Mouse (Mus musculus) neural tube, embryonic 14.5 days (tissue): ENCODE measurements around the gene Ankrd34a. TPM values are rescaled to one million over a fixed set of nuclear protein-coding genes. Genes with fewer than 3 reads are reported as not detected.

Experiments
- ATAC-seq: fragments of 200-750 bp; cut with Nextera tagmentation; 2 replicates; pipeline ENCODE4 v1.8.0; 2017; ENCODE audit warnings: low read depth, mild to moderate bottlenecking, moderate TSS enrichment, moderate library complexity
- H3K27ac ChIP-seq: fragments of 300-500 bp; sonication (generic); 2 replicates; pipeline ENCODE4 v1.5.1; 2014; ENCODE audit warnings: low read depth, mild to moderate bottlenecking, control low read depth, low read length, moderate library complexity, mixed read lengths
- H3K27me3 ChIP-seq: fragments of 300-500 bp; sonication (generic); 2 replicates; pipeline ENCODE4 v1.6.1; 2014; ENCODE audit warnings: low read length; ENCODE audit not compliant: control insufficient read depth, insufficient read depth
- H3K36me3 ChIP-seq: fragments of 300-500 bp; sonication (generic); 2 replicates; pipeline ENCODE4 v1.6.1; 2014; ENCODE audit warnings: low read length, mixed read lengths; ENCODE audit not compliant: control insufficient read depth, insufficient read depth
- H3K4me1 ChIP-seq: fragments of 300-500 bp; sonication (generic); 2 replicates; pipeline ENCODE4 v1.6.1; 2014; ENCODE audit warnings: low read length; ENCODE audit not compliant: control insufficient read depth, insufficient read depth
- H3K4me2 ChIP-seq: fragments of 300-500 bp; sonication (generic); 2 replicates; pipeline ENCODE4 v1.6.1; 2014; ENCODE audit warnings: mild to moderate bottlenecking, low read depth, low read length, control low read depth
- H3K4me3 ChIP-seq: fragments of 300-500 bp; sonication (generic); 2 replicates; pipeline ENCODE4 v1.5.1; 2014; ENCODE audit warnings: low read depth, low read length, control low read depth, mixed read lengths
- H3K9ac ChIP-seq: fragments of 300-500 bp; sonication (generic); replicated peaks from 2 replicates; pipeline ENCODE4 v1.6.1; 2014; ENCODE audit warnings: low read depth, mild to moderate bottlenecking, control low read depth, low read length, mixed read lengths
- H3K9me3 ChIP-seq: fragments of 300-500 bp; sonication (generic); 2 replicates; pipeline ENCODE4 v1.6.1; 2016; ENCODE audit warnings: low read length; ENCODE audit not compliant: control insufficient read depth
- WGBS: fragments of 180-500 bp; shearing (Covaris S2); extraction: QIAGEN DNeasy Blood & Tissue Kit; methylation state at CpG from one replicate; pipeline ENCODE4 v1.1.7; 2014; 5-methylcytosine and 5-hydroxymethylcytosine counted together
- polyA plus RNA-seq: library from polyadenylated mRNA; unstranded; fragments of >200 nt; fragmentation: Nextera tagmentation; extraction: Ambion mirVana; gene quantifications from 2 replicates; pipeline ENCODE4 v1.2.1, GENCODE M21; 2014

The Ankrd34a gene
- polyA plus RNA-seq, 1 experiment from 2014 or later: 21.0 TPM

DNA sequence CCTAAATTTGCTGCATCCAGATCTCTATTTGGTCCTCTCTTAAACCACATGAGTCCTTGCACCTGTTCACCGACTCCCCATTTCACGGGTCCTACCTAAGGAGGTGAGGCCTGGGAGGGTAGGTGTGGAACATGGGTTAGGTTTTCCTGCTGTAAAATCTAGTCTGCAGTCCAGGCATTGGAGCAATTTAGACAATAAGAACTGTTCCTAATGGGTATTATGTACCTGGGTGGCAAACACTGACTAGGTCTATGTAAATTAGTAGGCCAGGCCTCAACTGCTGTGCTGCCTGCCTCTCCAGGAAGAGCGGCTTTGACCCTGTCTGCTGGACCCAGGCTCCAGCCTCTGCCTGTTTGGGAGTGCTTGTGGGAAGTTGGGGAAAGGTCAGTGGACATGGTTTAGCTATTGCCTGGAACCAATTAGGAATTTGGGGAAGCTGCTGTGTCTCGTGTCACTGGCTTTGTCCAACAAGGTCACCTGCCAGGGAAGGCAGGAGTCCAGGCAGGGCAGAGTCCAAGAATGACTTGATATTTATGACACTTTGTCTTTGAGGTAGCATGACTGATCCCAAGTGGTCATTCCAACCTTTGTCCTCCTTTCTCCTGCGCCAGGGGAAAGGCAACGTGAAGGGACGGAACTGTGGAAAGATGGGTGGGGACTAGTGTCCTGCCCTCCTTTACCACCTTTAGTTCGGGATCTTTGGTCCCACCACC is 21.0 kb upstream of the Ankrd34a start:
- no peak for ATAC-seq
- Histone ChIP-seq H3K36me3 (no peaks in the 10 kb centered on the region), H3K9me3 (no peaks in the 10 kb centered on the region), H3K4me3 (no peak overlapping the region), H3K9ac (no peak overlapping the region), H3K4me1 (peaks cover 13% of the 10 kb centered on the region), H3K4me2 (no peak overlapping the region), H3K27me3 (no peaks in the 10 kb centered on the region), H3K27ac (peak overlapping the region; percentile 74; the same call in 1 of the 2 replicates)
- WGBS: 69% methylated on average over 8 of the region's 8 CpGs

DNA sequence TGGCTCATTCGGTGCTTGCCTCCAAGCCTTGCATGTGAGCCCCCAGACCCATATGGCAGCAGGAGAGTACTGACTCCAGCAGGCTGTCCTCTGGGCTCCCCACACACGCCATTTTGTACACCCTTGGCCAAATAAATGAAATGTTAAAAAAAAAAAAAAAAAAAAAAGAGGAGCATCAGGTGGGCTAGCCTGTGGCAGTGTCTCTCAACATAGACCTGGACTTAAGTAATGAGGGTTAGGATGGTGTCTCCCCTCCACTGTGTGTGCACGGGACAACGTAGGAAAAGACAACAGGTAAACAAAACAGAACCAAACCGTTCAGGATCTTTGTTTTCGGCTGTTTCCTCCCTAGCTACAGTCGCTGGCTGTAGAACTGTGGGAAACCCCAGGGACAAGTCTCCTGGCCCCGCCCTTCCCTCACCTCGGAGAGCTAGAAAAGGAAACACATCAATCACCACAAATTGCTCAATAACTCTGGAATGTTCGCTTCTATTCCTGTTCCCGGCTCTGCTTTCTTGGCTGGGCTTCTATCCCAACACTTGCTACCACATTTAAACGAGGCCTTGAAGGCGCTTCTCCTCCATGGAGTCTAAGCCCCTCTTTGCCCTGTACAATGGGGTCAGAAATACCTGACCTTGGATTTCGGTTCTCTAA is 20.3 kb upstream of the Ankrd34a start:
- Histone ChIP-seq H3K4me1 (peaks cover 13% of the 10 kb centered on the region), H3K4me2 (peak overlapping the region; percentile 51), H3K4me3 (peak overlapping the region; percentile 16), H3K36me3 (no peaks in the 10 kb centered on the region), H3K9me3 (no peaks in the 10 kb centered on the region), H3K27ac (peak overlapping the region; percentile 74), H3K27me3 (no peaks in the 10 kb centered on the region), H3K9ac (no peak overlapping the region)
- ATAC-seq: no peak; the same call in none of the 2 replicates
- WGBS: 41% methylated on average over 14 of the region's 14 CpGs

DNA sequence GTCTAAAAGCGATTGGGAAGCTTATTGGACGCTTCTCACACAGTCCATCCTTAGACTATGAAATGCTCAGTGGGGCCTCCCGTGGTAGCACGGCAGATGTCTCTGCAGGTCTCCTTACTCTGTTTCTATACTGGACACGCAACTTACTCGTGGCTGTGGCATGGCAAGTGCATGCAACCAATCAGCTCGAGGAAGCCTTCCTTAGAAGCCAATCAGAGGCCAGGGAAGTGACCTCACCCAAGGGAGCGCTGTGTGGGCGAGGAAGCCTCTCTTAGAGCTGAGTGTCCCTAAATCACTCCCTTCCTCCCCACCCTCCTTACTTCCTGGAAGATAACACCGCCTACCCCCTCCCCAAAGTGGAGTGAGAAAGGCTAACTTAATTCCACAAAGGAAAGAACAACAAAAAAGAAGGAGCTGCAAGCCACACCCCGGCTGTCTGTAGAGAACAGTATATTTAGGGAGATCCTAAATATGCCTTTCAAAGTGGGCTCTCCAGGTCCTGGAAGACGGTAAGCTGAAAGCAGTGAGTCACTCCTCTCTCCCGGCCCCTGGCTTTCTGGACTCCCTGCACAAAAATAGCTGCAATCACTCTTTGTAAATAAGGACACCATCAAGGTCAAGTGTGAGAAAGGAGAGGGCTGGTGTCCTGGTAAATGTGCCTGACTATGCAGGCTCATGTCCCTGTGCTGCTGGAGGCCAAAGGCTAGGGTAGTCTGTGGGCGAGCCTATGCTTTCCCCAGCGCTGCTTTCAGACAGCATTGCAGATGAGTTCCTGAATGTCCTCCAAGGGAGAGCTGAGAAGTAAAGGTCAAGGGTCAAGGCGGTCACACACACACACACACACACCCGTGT is 19.5 kb upstream of the Ankrd34a start, which contains the start of gene Gm16253:
TSS of gene Gm16253 (plus strand) at position 295 of the 852 bp plus-strand sequence.
- ATAC-seq: peak; percentile 92
- Histone ChIP-seq H3K4me1 (peaks cover 13% of the 10 kb centered on the region), H3K4me3 (peak within 1 kb of the TSS; percentile 16), H3K9ac (no peak within 1 kb of the TSS; the same call in 1 of the 2 replicates), H3K4me2 (peak within 1 kb of the TSS; percentile 51), H3K27ac (peak within 1 kb of the TSS; percentile 74), H3K9me3 (no peaks in the 10 kb centered on the region), H3K27me3 (no peaks in the 10 kb centered on the region), H3K36me3 (no peaks in the 10 kb centered on the region)
- 14% methylated on average over 17 of the region's 17 CpGs for whole genome bisulfite sequencing

DNA sequence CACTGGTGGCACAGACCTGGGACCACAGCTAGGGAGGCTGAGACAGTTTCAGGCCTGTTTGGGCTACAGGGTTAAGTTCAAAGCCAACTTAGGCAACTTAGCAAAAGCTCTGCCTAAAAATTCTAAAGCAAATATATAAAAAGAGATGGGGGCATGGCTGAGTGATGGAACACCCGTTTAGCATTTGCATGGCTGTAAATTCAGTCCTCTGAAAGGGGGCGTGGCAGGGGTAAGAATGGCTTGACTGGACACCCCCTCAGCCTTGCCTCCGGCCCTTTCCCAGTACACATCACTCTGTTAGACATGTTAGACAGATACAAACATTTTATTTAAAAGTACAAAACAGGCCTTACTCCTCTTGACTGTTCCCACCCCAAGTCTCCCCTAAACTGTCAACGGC is 18.9 kb upstream of the Ankrd34a start:
- peak overlapping the region; percentile 74 for H3K27ac ChIP-seq

DNA sequence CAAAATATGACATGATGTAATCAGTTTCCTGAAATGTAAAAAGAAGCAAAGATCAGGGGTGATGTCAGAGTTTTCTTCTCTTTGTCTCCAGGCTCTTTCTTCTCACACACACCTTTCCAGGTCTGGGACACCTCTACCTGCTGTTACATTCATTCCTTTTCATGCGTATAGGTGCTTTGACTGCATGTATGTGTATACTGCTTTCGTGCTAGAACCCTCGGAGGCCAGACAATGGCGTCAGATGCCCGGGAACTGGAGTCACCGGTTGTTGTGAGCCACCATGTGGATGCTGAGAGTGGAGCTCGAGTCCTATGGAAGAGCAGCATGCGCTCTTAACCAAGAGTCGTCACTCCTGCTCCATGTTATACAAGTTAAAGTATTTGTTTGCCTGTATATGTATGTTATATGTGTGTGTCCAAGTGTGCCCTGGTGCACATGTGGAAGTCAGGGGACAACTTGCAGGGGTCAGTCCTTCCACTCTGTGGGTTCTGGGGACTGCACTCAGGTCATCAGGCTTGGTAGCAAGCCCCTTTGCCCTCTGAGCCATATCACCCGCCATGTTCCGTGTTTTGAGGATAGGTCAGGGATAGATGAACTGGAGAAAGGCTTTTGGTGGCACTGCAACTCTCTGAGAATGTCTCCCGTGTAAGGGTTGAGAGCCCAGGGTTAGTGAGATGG is 17.7 kb upstream of the Ankrd34a start:
- Histone ChIP-seq H3K27ac (no peak overlapping the region), H3K27me3 (no peaks in the 10 kb centered on the region), H3K9me3 (no peaks in the 10 kb centered on the region), H3K9ac (no peak overlapping the region), H3K36me3 (no peaks in the 10 kb centered on the region), H3K4me2 (no peak overlapping the region), H3K4me3 (no peak overlapping the region), H3K4me1 (peaks cover 13% of the 10 kb centered on the region)
- no peak for ATAC-seq
- whole genome bisulfite sequencing: 78% methylated on average over 12 of the region's 12 CpGs

More for the DNA sequence above, 18.9 kb upstream of the Ankrd34a start:
- H3K36me3 ChIP-seq: no peaks in the 10 kb centered on the region
- H3K9me3 ChIP-seq: no peaks in the 10 kb centered on the region
- no peak overlapping the region for H3K4me2 ChIP-seq
- ATAC-seq: no peak
- no peaks in the 10 kb centered on the region for H3K27me3 ChIP-seq
- WGBS: 43% methylated on average over 4 of the region's 4 CpGs
- no peak overlapping the region for H3K4me3 ChIP-seq
- peaks cover 13% of the 10 kb centered on the region for H3K4me1 ChIP-seq
- no peak overlapping the region for H3K9ac ChIP-seq

DNA sequence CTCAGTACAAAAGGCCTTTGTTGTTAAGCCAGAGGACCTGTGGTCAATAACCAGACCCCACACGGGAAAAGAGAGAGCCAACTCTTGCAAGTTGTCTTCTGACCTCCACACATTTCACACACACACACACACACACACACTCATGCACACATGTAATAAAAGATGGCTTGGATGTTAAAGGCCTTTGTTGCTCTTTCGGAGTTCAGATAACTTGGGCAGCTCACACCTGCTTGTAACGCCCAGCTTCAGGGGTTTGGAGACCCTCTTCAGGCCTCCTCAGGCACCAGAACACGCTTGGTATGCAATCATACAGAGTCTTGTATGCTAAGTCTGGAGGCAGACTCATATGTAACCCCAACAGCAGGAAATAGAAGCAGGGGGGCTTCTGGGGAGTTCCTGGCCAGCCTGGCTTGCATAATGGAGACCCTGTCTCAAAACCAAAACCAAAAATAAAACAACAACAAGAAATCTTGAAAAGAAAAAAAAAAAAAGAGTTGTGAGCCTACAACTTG is 17.1 kb upstream of the Ankrd34a start:
- Histone ChIP-seq H3K4me2 (no peak overlapping the region), H3K9me3 (no peaks in the 10 kb centered on the region), H3K27ac (no peak overlapping the region), H3K27me3 (no peaks in the 10 kb centered on the region), H3K4me3 (no peak overlapping the region), H3K4me1 (peaks cover 13% of the 10 kb centered on the region), H3K9ac (no peak overlapping the region), H3K36me3 (no peaks in the 10 kb centered on the region)
- WGBS: 75% methylated on average over 4 of the region's 4 CpGs
- no peak for ATAC-seq

DNA sequence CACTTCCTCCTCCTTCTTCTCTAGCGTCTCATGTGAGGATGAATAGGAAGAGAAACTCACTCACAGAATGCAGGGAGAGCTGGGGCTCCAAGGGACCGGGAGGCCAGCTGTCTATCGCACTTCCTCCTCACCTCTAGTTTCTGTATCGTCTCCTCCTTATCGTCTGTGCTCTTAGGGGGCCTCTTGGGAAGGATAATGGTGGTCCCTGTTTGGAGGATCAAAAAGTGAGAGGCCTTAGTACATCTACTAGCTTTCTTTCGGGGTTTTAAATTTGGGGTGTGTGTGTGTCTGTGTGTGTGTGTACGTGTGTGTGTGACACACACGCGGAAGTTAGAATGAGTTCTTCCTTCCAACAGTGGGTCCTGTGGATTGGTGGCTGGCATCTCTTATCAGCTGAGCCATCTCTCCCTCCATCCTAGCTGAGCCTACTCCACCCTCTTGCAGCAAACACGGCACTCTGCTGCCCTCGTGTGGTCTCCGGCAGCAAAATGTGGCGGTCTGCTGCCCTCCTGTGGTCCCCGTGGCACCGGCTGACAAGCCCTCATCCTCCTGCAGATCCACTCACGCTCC is 16.5 kb upstream of the Ankrd34a start:
- Histone ChIP-seq H3K36me3 (no peaks in the 10 kb centered on the region), H3K4me2 (peak overlapping the region; percentile 51), H3K9me3 (no peaks in the 10 kb centered on the region), H3K4me3 (0 out of 2 replicates have a peak overlapping the region, but pooled peaks have one; percentile 19), H3K27ac (0 out of 2 replicates have a peak overlapping the region, but pooled peaks have one; percentile 16), H3K4me1 (peaks cover 13% of the 10 kb centered on the region), H3K27me3 (no peaks in the 10 kb centered on the region), H3K9ac (peak overlapping the region; percentile 11; the same call in 1 of the 2 replicates)
- peak; percentile 72 for ATAC-seq
- WGBS: 10% methylated on average over 16 of the region's 16 CpGs

DNA sequence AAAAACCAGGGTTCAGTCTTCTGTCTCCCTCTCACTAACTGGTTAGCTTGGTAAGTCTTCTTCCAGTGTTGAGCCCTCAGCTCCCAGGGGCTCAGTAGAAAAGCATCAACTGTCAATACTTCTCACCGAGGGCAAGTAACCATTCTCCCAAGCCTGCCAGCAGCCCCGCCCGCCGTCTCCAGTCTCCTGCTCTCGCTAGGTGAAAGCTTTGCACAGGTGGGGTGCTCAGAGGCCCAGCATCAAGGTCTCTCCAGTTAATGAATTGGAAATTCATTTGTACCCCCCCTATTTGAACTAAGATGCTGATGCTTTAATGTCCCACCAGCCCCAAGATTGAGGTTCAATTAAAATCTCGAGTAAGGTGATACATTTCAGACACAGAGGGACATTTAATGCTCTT is 15.3 kb upstream of the Ankrd34a start:
- no peak for ATAC-seq
- no peak overlapping the region for H3K4me3 ChIP-seq
- no peak overlapping the region for H3K27ac ChIP-seq
- no peaks in the 10 kb centered on the region for H3K9me3 ChIP-seq
- H3K4me1 ChIP-seq: peaks cover 12% of the 10 kb centered on the region
- H3K9ac ChIP-seq: no peak overlapping the region
- H3K27me3 ChIP-seq: no peaks in the 10 kb centered on the region
- 58% methylated on average over 6 of the region's 6 CpGs for whole genome bisulfite sequencing
- H3K4me2 ChIP-seq: no peak overlapping the region
- H3K36me3 ChIP-seq: no peaks in the 10 kb centered on the region
